Mouse (Mus musculus) erythroblast, embryonic 14.5 days (primary cell): ENCODE data around the gene Znrf3.

Experiments used
- GATA1 ChIP-seq: IDR thresholded peaks from 2 replicates; pipeline ENCODE4 v1.6.1; 2012; ENCODE audit warnings: low read length, inconsistent platforms, mixed read lengths
- TAL1 ChIP-seq: IDR thresholded peaks from 3 replicates; pipeline ENCODE4 v1.6.1; 2012; ENCODE audit warnings: low read length, inconsistent platforms, mixed read lengths

DNA sequence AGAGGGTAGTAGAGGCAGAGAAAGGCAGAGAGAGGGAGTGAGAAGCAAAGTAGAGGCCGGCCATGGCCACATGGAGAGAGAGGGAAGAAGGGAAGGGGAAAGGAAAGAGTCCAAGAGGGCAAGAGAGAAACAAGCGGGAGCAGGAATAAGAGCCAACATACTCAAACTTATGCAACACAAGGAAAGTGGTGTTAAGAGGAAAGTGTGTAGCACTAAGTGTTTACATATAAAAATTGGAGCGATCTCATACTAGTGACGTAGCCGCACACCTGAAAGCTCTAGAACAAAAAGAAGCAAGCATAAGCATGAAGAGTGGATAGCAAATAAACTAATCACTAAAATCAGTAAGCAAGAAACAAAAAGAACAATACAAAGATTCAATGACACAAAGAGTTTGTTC, 95.2 kb downstream of the Znrf3 start:
- TF ChIP-seq TAL1 (no peak), GATA1 (no peak)
